Mouse (Mus musculus): ENCODE data around the gene Dock4.

Gene Dock4

DNA sequence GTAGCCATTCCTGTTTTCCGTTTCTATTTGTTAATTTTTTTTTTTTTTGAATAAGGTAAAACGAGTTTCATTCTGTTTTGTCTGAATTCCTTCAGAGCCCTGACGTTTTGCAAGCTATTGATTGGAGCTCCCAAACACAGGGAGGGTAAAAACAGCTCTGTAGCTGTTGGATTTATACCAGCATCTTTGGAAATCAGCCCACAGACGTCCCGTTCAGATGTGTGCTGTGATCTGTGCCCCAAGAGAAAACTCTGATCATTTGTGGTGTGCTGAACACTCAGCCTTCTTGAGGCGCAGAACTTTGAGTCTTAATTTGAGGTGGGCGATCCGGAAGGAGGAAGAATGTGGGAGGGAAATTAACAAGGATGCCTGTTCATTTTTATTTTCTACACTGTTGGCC is 62.7 kb downstream of the Dock4 start:
- DNase-seq (ENCODE audit: low spot score in 2 of 2) = no peak

DNA sequence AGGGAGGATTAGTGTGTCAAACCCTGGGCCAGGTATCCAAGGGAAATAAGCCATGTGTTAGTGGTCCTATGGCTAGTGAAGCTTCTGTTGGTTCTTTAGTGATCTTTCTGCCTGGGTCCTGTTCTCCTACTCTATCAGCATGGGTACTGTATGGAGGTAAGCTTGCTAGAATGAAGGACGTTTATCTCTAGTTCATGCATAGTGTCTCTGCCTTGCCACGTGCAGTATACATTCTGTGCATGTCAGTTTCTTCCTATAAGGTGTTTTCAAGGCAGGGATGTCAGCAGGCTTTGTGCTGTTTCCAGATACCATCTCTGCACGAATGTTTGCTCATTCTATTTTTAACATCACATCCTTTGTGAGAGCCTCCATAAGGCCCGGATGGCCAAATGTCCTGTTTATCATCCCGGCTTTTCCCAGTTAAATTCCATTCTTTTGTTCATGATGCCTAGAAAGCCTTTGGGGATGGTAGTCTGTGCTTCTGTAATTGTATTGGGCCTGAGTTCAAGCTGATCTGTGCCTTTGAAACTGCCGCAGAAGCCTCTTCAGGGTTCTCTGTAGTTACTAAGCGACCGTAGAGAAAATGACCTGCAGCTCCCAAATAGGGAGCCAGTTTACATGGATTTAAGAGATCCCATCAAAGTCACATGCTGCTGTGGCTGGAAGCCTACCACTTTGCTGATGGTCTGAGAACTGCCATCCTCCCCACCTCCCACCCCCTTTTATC is 66.1 kb downstream of the Dock4 start:
- no peak for DNase-seq (ENCODE audit: low spot score in 2 of 2)

DNA sequence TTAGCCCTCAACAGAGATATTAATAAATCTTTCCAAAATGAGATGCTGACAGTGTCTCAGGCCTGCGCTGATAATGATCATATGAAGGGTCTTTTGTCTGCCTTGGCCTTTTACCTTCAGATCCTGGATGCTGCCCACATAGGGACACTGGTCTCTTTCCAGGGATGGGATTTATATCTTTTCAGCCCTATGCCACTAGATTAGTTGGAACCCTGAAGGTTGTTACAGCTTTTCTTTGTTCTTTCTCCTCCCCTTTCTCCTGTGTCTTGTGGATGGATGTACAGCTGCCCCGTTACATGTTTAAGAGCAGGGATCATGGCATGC is 66.6 kb downstream of the Dock4 start:
- no peak for DNase-seq (ENCODE audit: low spot score in 2 of 2)

DNA sequence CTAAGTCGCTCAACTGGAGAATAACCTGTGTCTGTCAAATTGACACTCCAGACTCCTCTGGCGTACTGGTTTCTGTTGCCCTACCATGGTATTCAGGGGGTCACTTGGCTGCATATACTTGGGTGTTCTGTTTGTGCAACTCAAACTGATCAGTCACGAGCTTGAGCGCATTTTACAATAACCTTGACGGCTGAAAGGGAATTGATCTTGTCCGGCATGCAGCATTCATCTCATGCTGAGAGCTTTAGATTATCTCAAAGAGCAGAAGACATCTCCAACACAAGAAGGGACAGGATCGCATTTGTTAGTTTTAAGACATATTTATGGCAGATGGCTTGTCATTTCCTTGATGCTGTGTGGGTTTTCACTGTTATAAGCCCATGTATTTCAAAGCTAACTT is 67.2 kb downstream of the Dock4 start:
- DNase-seq (ENCODE audit: low spot score in 2 of 2) = no peak

DNA sequence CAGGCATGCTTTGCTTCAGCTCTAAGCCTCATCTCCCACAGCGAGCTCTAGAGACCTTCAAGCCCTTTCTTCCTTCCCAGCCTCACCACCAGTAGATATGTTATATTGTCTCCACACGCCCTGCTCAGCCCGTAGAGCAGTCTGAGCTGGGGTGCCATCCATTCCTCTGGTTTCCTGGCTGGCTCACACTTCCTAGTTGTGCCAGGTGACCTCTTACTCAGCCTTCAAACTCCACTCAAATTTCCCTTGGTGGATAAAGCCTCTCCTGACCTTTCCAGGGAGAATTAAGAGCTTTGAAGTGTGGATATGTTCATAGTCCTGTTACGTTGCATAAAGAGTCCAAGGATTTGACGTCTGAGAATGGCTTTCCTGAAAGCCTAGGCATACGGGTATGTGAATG is 68.3 kb downstream of the Dock4 start:
- DNase-seq (ENCODE audit: low spot score in 2 of 2) = no peak

DNA sequence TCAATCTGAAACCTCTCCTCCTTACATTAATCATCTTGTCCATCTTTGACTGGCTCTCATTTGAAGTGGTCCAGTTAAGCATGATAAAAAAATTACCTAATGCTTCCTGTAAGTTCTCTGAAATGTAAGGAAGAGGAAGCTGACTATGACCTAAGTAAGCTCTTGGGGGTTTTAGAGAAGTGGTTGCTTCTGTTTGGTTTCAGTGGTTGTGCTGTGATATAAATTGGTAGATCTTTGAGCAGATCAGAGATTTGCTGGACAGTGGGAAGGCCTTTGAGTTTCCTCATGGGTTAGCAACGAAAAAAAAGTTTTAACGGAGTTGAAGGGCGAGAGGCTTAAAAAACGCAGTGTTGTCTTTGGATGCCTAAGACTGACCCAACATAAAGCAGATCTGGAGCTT is 76.7 kb downstream of the Dock4 start:
- no peak for DNase-seq (ENCODE audit: low spot score in 2 of 2)

DNA sequence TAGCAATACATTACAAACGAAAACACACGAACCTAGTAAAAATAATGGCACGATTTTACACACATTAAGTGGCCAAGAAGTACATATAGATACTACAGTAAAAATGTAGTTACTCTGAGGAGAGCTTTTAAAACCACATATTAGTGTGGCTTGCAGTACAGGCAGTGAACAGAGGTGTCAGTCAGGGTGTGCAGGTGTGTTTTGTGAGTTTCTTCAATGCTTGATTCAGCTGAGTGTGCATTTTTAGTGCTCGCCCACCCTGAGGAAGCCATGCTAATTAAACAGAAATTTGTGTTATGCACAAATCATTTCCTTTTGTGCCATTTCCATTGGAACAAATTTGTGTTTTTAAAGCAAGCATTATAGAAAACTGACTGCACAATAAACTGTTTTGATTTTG is 77.3 kb downstream of the Dock4 start:
- DNase-seq (ENCODE audit: low spot score in 2 of 2) = no peak

DNA sequence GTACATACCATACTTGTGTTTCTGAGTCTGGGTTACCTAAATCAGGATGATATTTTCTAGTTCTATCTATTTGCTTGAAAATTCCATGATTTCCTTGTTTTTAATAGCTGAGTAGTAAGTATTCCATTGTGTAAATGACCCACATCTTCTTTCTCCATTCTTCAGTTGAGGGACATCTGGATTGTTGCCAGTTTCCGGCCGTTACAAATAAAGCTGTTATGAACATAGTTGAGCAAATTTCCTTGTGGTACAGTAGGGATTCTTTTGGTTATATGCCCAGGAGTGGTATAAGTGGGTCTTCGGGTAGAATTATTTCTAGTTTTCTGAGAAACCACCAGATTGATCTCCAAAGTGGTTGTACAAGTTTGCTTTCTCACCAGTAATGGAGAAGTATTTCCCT is 79.3 kb downstream of the Dock4 start:
- DNase-seq (ENCODE audit: low spot score in 2 of 2) = no peak

DNA sequence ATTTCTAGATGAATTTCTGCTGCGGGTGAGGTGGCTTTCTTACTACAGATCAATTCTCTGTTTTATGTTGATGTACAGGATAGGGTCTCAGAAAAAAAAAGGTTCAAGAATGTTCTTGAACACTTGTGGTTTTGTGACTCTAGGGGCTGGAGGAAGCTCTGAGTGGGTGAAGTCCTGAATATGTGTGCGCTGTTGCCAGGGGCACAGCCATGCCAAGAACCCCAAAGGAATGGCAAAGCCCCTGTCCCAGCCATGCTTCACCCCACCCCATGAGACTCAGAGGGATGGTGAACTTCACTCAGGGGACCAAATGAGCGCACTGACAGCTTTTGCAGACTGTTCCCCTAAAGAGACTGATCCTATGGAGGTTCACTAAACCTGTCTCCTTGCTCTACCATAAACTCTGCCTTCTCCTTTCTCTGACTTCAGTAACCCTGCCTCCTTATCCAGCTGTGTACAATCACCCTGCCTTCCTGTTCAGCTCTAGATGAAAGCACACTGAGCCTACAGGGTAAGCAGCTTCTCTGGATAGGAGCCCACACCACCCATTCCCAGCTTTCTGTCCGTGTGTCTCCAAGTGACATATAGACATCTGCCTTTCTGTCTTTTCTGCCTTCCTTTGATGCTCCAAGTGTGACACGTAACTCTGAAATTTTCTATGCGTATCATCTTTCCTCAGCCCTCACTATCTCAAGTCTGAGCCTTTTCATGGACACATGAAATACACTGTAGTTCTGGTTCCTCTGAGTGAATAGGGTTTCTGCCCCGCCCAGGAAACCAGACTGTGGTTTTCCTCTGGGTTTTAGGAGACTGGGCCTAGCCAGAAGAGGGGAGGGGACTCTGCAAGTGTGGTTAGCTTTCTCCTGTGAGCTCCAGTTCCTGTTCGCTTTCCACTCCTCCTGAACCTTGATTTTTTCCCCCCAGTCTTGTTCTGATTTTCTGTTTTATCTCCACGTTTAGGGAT is 90.2 kb downstream of the Dock4 start:
- peak; percentile 9 to 10 for DNase-seq (ENCODE audit: low spot score in 2 of 2)

DNA sequence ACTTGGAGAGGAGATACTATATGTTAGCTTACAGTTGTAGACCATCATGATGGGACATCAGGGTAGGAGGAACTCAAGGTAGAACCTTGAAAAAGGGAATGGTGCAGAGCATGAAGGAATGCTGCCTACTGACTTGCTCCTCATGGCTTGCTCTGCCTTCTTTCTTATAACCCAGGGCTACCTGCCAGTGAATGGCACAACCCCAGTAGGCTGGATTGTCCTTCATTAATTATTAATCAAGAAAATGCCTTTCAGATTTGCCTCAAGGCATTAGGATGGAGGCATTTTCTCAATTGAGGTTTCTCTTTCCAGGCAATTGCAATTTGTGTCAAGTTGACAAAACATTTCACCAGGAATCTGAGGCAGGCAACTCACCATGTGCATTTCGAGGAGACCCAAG is 92.1 kb downstream of the Dock4 start:
- no peak for DNase-seq (ENCODE audit: low spot score in 2 of 2)

DNA sequence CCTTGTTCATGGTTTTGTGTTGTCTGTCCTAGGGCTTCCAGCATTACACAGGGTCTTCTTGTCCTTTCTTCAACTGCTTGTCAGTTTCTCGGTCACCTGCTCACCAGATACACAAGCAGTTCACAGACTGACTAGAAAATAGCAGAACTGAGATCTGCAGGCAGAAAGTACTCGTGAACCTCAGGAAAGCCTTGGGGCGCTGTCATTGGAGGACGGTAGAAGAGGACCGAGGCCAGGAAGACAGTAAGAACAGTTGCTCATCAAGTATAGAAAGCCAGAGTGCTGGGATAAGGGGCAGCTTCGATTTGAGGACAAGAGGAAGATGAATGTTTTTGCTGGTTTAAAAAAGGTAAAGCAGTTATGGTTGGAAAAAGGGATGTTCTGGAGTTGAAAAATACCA is 92.6 kb downstream of the Dock4 start:
- no peak for DNase-seq (ENCODE audit: low spot score in 2 of 2)

DNA sequence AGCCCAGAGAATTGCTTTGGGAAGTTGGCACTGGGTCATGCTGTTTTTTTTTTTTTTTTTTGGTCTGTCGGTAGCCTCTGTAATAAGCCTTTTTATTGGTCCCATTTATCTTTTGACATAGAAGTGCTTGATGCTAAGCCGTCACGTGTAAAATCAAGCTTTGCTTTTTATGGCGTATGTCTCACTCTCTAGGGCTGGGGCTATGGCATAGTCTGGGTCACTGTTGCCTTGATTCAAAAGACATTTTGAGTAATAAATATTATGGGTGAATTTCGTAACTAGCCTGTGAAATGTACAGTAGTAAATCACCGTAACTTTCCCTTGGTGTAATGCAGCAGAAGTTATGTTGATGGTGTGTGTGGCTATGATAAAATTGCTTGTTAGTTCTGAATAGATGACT is 93.0 kb downstream of the Dock4 start:
- no peak for DNase-seq (ENCODE audit: low spot score in 2 of 2)

DNA sequence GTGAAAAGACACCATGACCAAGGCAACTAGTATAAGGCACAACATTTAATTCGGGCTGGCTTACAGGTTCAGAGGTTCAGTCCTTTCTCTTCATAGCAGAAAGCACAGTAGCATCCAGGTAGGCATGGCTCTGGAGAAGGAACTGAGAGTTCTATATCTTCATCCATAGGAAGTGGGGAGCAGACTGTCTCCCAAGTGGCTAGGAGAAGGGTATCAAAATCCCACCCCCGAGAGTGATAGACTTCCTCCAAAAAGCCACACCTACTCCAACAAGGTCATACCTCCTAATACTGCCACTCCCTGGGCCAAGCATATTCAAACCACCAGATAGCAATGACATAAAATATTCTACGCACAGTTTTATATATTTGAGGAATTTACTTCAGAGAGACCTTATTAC is 98.5 kb downstream of the Dock4 start:
- DNase-seq (ENCODE audit: low spot score in 2 of 2) = no peak

DNA sequence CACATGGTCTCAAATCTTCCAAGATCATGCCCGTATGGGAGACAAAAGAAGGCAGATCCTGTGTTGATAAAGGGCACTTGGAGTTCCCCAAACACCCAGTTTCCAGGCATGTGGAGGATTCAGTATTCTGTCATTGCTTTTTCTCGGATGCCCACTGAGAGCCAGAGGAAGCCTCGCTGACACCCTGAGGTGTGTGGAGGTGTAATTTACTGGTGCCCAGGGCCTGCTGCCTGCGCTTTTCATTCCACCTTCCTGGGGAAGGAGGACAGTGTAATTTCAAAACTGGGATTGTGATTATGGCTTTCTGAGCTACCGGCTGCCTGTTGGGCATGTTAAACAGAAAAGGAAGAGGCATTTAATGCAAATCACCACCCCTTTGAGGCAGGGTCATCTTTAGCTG is 101.1 kb downstream of the Dock4 start:
- DNase-seq (ENCODE audit: low spot score in 2 of 2) = no peak

DNA sequence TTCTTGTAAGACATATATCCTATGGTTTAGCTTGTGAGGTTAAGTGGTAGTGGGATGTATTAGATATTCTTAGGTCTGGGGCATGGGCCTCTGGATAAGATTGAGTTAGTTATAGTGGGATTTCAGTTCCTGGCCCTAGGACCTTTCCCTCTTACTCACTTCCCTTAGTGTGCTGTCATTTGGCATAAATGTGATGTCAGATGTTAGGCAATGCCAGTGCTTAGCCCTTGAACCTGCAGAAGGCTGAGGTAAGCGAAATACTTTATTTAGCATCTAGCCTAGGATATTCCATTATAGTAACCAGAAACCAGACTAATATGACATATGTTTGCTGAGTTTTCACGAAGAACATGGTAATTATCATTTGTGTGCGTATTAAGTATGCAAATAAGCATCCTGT is 105.6 kb downstream of the Dock4 start:
- DNase-seq (ENCODE audit: low spot score in 2 of 2) = no peak

DNA sequence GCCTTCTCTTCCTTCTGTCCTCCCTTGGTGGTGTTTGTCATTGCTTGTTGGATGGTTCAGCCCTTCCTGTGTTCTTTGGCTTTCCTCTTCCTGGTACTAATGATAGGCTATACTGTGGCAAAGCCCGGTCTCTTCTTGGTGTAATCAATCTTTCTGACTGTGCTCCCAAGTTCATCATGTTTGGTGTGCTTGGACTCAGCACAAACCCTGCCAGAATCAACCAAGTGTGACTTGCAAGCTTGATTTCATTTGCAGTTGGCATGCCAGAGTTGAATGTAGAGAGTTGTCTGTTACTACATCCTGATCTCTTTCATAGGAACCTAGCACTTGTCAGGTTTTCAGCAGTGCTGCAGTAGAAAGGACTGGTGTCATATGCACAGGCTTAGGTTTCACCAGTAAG is 106.4 kb downstream of the Dock4 start:
- no peak for DNase-seq (ENCODE audit: low spot score in 2 of 2)

DNA sequence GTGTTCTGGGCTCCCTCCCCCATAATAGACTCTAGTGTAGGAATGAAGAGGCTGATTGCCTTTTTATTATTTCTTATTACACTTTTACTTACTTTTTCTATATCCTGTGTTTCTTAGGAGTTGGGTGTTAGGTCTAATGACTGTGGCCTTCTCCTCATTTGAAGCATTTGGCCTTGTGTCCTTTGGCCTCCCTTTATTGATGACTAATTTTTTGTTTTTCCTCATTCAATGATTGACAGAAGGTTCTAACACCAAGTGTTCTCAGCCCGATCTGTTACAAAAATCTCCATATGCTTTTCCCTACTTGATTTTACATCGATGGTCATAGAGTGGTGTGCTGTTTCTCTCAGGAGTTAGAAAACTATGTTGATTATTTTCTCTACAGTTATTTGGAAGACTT is 108.2 kb downstream of the Dock4 start:
- no peak for DNase-seq (ENCODE audit: low spot score in 2 of 2)

DNA sequence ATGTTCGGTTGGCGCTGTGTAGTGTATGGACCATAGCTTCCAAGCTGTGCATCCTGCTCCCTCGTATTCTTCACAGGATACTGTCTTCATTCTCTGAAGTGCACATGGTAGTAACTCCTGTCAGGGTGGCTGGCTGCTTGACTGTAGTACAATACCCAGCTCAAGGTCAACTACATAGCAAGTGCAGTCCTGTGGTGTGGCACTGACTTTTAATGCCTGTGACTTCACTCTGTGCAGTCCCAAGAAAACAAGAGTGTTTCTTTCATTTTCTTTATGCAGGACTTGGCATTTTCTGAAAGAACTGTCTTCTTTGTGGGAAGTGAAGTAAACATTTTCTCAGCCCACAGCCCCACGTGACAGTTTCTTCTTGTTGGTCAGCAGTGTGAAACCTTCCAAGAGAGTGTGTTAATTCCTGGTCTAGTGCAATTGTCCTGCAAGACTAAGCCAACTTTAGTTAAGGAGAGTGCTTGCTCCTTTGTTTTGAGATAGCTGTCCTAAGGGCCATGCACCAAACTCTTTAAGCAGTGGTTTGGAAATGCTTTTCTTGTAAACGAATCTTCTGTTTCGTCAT is 109.3 kb downstream of the Dock4 start:
- DNase-seq (ENCODE audit: low spot score in 2 of 2) = no peak

DNA sequence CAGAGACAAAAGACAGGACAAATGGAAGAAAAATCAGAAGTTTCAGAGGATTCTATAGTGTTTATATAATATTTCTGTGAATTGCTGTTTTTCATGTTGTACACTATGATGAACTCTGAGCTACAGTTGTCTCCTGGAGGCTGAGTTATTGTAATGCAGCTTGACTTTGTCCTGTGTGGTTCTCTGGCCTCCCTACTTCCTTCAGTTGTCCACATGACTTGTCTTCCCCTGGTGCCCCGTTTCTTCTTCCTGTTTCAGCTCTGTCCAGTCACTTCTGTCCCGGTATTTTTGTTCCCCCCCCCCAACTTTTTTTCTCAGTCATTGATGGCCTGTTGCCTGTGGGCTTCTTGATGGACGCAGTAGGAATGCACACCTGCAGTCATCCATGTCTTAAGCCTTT is 112.8 kb downstream of the Dock4 start:
- DNase-seq (ENCODE audit: low spot score in 2 of 2) = no peak

DNA sequence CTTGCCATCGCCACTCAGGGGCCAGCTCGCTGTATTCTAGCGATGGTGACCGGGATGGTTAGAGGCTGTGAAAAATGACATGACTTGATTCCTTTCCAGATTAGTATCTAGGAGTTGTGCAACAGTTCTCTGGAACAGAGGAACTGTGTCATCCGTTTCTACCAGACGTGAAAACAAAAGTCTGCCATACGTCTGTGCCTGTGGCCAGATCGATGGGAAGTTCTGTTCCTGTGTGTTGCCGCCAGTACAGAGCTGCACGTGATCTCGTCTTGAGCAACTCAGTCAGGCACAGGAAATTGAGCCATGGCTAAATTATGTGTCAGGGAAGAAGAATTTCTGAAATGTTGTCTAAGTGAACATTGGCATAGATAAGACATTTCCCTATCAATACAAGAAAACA is 113.4 kb downstream of the Dock4 start:
- DNase-seq (ENCODE audit: low spot score in 2 of 2) = no peak

DNA sequence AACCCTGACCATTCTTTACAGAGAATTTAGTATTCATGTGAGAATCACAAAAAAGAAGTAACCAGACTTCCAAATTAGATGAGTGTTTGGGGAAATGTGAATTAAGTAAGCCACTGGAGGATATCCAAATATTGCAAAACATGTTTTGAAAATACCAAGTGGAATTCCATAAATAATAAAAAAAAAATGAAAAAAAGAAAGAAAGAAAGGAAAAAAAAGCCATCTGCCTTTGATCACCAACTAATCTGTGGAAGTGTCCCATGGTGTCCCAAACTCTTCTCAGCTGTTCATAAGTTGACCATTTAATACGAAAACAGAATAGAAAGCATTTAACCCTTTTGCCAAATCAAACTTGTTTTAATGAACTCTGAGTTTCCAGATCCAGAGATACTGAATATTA is 118.0 kb downstream of the Dock4 start:
- DNase-seq (ENCODE audit: low spot score in 2 of 2) = no peak

DNA sequence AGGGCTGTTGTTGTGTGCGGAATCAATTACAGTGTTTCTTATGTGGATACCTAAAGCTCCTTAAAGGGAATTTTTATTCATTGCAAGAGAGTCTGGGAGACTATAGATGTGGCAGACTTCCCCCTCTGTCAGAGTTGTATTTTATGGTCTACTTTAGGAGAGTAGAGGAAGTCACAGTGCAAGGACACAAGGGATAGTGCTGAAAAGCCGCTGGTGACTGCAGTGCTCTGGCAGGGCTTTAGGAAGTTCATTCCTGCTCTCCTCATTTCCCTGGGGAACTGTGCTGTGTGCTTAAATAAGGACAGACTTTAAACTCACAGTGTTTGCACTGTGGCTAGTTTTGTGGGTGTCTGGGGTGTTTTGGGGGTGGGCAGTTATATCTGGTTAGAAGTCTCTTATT is 118.5 kb downstream of the Dock4 start:
- no peak for DNase-seq (ENCODE audit: low spot score in 2 of 2)

DNA sequence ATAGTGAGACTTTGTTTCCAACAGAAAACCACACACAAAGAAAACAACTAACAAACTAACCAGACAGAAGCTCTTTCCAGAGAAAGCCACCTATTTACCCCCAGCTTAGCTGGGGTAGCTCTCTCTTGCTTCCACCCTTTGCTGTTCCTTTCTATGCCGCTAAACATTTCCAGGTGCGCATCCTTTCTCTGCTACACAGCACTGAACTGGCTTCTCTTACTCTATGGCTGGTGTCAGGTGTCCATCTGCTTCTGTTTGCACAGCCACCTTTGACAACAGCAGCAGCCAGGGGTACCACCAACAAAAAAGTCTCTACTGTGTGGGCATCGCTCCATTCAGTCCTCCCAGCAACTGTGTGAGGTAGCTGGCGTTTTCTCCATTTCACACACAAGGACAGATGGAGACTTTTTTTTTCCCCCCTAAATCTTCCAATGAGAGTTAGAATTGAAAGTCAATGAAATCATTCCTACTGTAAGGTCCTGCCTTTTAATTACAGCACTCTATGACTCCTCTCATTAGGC is 122.7 kb downstream of the Dock4 start:
- no peak for DNase-seq (ENCODE audit: low spot score in 2 of 2)
